Mouse (Mus musculus) lung, embryonic 16.5 days (tissue): Measurements from ENCODE around the gene Apbb1ip. TPM values are rescaled to one million over a fixed set of nuclear protein-coding genes. Genes with fewer than 3 reads are reported as not detected.
"Not testable (repeated sequence)": the region's sequence is repeated elsewhere in the genome, so short reads cannot be mapped to it uniquely, and the experiment has no call there.

Experiments used
- ATAC-seq: fragments of 200-750 bp; cut with Nextera tagmentation; 2 replicates; pipeline ENCODE4 v1.8.0; 2017; ENCODE audit warnings: low read depth, mild to moderate bottlenecking, moderate library complexity
- H3K27ac ChIP-seq: fragments of 300-500 bp; sonication (generic); 2 replicates; pipeline ENCODE4 v1.5.1; 2014; ENCODE audit warnings: mild to moderate bottlenecking, control low read depth, low read length
- H3K27me3 ChIP-seq: fragments of 300-500 bp; sonication (generic); 2 replicates; pipeline ENCODE4 v1.6.1; 2014; ENCODE audit warnings: low read depth, low read length, mixed read lengths; ENCODE audit not compliant: control insufficient read depth, insufficient read depth
- H3K36me3 ChIP-seq: fragments of 300-500 bp; sonication (generic); 2 replicates; pipeline ENCODE4 v1.6.1; 2014; ENCODE audit warnings: low read length; ENCODE audit not compliant: control insufficient read depth, insufficient read depth
- H3K4me1 ChIP-seq: fragments of 300-500 bp; sonication (generic); replicated peaks from 2 replicates; pipeline ENCODE4 v1.6.1; 2014; ENCODE audit warnings: low read length, mixed read lengths; ENCODE audit not compliant: control insufficient read depth, insufficient read depth
- H3K4me2 ChIP-seq: fragments of 300-500 bp; sonication (generic); 2 replicates; pipeline ENCODE4 v1.6.1; 2014; ENCODE audit warnings: low read depth, low read length, control low read depth
- H3K4me3 ChIP-seq: fragments of 300-500 bp; sonication (generic); 2 replicates; pipeline ENCODE4 v1.5.1; 2014; ENCODE audit warnings: mild to moderate bottlenecking, low read length, control low read depth
- H3K9ac ChIP-seq: fragments of 300-500 bp; sonication (generic); 2 replicates; pipeline ENCODE4 v1.6.1; 2014; ENCODE audit warnings: low read length, control low read depth
- H3K9me3 ChIP-seq: fragments of 300-500 bp; sonication (generic); 2 replicates; pipeline ENCODE4 v1.6.1; 2016; ENCODE audit warnings: low read length; ENCODE audit not compliant: control insufficient read depth
- WGBS: fragments of 180-500 bp; shearing (Covaris S2); extraction: QIAGEN DNeasy Blood & Tissue Kit; methylation state at CpG from one replicate; pipeline ENCODE4 v1.1.7; 2014; 5-methylcytosine and 5-hydroxymethylcytosine counted together
- polyA plus RNA-seq: library from polyadenylated mRNA; unstranded; fragments of >200 nt; fragmentation: Nextera tagmentation; extraction: Ambion mirVana; gene quantifications from 2 replicates; pipeline ENCODE4 v1.2.1, GENCODE M21; 2015

The Apbb1ip gene
- polyA plus RNA-seq, 1 experiment from 2014 or later: 1.6 TPM

DNA sequence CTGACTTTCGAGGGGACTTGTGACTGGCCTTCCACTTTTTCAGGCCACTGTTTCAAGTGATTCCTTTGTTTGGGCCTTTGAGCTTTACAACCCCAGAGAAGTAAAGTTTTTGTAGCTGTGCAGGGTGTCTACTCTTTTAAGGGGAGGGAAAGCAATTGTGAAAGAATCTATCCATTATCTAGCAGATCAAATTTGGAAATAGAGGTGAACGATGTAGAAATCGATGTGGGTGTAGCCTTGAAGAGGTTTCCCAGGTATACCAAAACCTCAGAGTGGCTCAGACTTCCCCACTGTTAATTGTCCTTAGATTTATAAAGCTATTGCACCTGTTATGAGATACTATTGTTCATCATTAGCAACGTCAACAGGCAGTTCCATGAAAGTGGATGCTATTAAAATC is 71.6 kb downstream of the Apbb1ip start:
- H3K27me3 ChIP-seq: no peaks in the 10 kb centered on the region
- H3K9me3 ChIP-seq: no peaks in the 10 kb centered on the region
- no peak for ATAC-seq
- 76% methylated on average over 4 of the region's 4 CpGs for WGBS
- no peak overlapping the region for H3K27ac ChIP-seq
- H3K4me2 ChIP-seq: no peak overlapping the region
- no peaks in the 10 kb centered on the region for H3K36me3 ChIP-seq
- H3K4me1 ChIP-seq: no peaks in the 10 kb centered on the region
- no peak overlapping the region for H3K9ac ChIP-seq
- no peak overlapping the region for H3K4me3 ChIP-seq

DNA sequence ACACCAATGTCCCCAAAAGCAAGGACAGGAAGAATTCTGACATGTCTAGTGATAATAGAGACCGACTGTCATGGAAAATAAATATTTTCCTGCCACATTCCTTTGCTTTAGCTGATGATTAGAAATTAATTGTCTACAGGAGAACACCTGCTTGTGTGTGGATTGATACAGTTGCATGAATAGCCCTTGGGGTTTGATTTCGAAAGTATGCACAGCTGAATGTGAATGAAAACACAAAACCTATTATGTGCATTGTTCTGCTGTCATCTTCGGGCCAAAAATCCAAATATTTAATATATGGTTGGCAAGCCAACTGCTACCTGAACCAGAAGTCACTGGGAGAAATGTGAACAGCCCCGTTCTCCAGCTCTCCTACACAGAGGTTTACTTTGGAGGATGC is 78.0 kb downstream of the Apbb1ip start:
- Histone ChIP-seq H3K9ac (no peak overlapping the region), H3K27ac (no peak overlapping the region), H3K9me3 (no peaks in the 10 kb centered on the region), H3K4me1 (no peaks in the 10 kb centered on the region), H3K27me3 (no peaks in the 10 kb centered on the region), H3K36me3 (no peaks in the 10 kb centered on the region), H3K4me2 (no peak overlapping the region), H3K4me3 (no peak overlapping the region)
- WGBS: 67% methylated on average over 4 of the region's 4 CpGs
- no peak for ATAC-seq

DNA sequence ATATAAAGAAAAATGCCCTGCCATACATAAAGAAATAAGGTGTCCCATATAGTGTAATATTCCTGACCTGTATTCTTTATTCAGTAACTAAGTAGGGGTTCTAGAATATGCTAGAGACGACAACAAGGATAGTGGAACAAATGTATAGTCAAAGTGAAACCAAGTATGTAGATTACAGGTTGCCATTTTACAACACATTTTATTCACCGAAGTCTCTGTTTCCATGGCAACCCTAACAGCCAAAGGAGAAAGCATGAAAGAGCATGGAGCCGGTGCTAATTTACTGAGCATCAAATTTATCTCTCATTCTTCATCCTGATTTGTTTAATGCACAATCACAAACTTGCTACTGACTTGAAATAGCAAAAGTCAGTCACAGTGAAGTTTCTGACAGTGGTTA is 83.6 kb downstream of the Apbb1ip start:
- Histone ChIP-seq H3K9me3 (no peaks in the 10 kb centered on the region), H3K4me3 (no peak overlapping the region), H3K4me1 (no peaks in the 10 kb centered on the region), H3K36me3 (no peaks in the 10 kb centered on the region), H3K4me2 (no peak overlapping the region), H3K27ac (no peak overlapping the region), H3K27me3 (no peaks in the 10 kb centered on the region), H3K9ac (no peak overlapping the region)
- ATAC-seq: no peak
- WGBS: 66% methylated on average over 3 of the region's 3 CpGs

DNA sequence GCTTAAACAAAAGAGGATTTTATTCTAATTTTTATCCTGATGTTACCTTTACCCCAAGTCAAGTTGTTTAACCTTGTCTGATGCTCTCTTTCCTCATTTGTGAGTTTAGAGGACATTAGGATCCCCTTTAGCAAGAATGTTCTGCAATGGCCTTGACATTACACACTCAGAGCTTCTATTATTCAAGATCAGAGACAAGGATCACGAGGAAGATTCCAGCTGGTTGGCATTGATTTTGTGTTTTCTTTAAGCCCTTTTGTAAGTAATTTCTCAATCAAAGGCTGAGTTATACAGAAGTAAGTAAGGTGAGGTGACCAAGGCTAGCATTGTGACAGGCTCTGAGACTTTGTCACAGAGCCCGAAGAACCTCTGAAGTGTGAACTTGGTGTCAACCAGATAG is 88.3 kb downstream of the Apbb1ip start:
- Histone ChIP-seq H3K27ac (no peak overlapping the region), H3K9me3 (no peaks in the 10 kb centered on the region), H3K36me3 (no peaks in the 10 kb centered on the region), H3K27me3 (no peaks in the 10 kb centered on the region), H3K4me3 (no peak overlapping the region), H3K4me2 (no peak overlapping the region), H3K9ac (no peak overlapping the region), H3K4me1 (no peaks in the 10 kb centered on the region)
- ATAC-seq: no peak
- WGBS: 70% methylated on average over 2 of the region's 2 CpGs

DNA sequence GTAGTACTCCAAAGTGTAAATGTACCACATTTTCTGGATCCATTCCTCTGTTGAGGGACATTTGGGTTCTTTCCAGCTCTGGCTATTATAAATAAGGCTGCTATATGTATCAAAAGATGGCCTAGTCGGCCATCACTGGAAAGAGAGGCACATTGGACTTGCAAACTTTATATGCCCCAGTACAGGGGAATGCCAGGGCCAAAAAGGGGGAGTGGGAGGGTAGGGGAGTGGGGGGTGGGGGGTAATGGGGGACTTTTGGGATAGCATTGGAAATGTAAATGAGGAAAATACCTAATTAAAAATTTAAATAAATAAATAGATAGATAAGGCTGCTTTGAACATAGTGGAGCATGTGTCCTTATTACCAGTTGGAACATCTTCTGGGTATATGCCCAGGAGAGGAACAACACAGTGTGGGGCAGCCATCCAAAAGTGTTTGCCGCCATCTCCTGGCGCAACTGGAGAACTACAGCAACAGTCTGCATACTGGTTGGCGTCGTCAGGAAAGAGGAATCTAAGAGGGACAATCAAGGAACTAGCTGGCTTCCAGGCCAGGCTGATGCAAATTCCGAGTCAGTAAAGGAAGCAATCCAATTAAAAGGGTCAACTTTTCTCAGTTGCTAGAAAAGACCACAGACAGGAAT is 90.6 kb downstream of the Apbb1ip start:
- not testable (repeated sequence) for H3K9me3 ChIP-seq, H3K9ac ChIP-seq, H3K27ac ChIP-seq, H3K4me3 ChIP-seq, H3K27me3 ChIP-seq, H3K36me3 ChIP-seq, H3K4me2 ChIP-seq, H3K4me1 ChIP-seq
- peak; percentile 82 for ATAC-seq
- 2% methylated on average over 6 of the region's 6 CpGs for WGBS

DNA sequence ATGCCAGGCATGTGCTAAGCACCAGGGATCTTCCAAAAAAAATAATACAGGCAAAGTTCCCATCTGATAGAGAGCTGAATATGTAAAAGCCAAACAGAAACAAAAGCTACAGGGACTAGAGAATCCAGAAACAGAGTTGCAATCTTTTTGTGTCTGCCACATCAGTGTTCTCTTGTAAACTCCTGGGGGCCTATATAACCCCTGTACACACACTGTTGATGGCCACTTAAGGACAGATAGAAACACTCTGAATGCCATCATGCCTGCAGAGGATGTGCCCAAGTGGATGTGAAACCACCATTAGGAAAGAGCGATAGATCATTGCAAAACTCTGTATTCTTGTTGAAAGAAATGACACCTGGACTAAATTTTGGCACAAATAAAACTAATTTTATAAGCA is 91.9 kb downstream of the Apbb1ip start:
- ATAC-seq: no peak
- no peak overlapping the region for H3K27ac ChIP-seq
- no peaks in the 10 kb centered on the region for H3K9me3 ChIP-seq
- no peak overlapping the region for H3K4me3 ChIP-seq
- no peak overlapping the region for H3K4me2 ChIP-seq
- WGBS: 87% methylated on average over 1 of the region's 1 CpGs
- no peak overlapping the region for H3K9ac ChIP-seq
- no peaks in the 10 kb centered on the region for H3K27me3 ChIP-seq
- no peaks in the 10 kb centered on the region for H3K4me1 ChIP-seq
- H3K36me3 ChIP-seq: no peaks in the 10 kb centered on the region

DNA sequence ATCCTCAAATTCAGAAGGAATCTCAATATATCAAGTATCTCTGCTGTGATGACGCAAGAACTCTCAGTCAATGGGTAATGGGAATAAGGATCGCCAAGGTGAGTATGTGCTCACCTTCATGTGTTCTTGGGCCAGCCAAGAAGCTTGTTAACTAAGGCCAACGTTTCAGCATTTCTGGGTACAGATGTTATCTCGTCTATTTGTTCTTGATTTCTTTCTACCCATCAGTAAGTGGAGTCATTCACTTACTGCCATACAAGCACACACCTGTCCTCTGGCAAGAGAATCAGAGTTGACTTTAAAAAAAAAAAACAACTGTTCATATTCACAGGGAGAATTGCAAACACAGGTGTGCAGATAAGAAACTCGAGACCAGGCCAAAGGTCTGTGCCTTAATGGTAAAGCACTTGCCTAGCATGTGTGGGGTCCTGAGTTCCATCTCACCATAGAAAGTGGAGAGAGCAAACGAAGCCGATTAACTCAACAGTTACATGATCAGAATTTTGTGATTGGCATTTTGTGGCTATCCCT is 93.1 kb downstream of the Apbb1ip start:
- Histone ChIP-seq H3K4me2 (no peak overlapping the region), H3K4me1 (no peaks in the 10 kb centered on the region), H3K4me3 (no peak overlapping the region), H3K9ac (no peak overlapping the region), H3K9me3 (no peaks in the 10 kb centered on the region), H3K27me3 (no peaks in the 10 kb centered on the region), H3K27ac (no peak overlapping the region), H3K36me3 (no peaks in the 10 kb centered on the region)
- ATAC-seq: no peak
- WGBS: 59% methylated on average over 7 of the region's 7 CpGs

DNA sequence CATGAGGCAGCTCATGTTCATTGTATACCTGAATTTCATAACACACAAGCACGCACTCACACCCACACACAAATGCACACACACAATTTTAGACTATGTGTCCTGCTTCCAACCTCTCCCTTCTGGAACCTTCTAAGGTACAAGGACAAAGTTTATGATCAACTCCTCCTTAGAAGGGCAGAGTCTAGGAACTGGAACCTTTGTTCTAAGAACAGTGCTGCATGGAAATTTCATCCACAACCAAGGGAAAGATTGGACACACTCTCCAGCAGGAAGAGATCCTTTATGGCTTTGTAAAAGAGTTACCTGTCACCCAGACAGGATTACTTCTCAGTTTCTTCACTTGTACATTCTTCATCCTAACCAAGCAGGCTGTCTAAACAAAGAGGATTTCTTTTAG is 99.3 kb downstream of the Apbb1ip start:
- Histone ChIP-seq H3K9ac (no peak overlapping the region), H3K36me3 (no peaks in the 10 kb centered on the region), H3K4me2 (no peak overlapping the region), H3K27me3 (no peaks in the 10 kb centered on the region), H3K4me1 (no peaks in the 10 kb centered on the region), H3K9me3 (no peaks in the 10 kb centered on the region), H3K4me3 (no peak overlapping the region), H3K27ac (no peak overlapping the region)
- no peak for ATAC-seq
- WGBS: 74% methylated on average over 1 of the region's 1 CpGs

DNA sequence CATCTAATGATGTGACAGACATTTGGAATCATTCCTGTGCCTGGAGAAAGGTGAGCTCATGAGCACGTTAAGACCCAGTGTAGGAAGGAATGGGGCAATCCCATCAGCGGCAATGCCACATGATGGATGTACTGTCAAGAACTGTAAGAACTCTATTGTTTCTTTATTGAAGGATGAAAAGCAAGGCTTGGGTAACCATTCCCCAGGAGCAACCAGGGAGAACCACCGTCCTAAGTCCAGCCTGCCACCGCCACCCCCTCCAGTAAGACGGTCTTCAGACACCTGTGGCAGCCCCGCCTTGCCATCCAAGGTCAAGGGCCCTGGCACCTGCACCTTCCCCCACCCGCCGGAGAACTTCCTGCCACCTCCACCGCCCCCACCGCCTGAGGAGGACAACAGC is 100.7 kb downstream of the Apbb1ip start:
- no peaks in the 10 kb centered on the region for H3K4me1 ChIP-seq
- no peak overlapping the region for H3K27ac ChIP-seq
- no peak overlapping the region for H3K4me3 ChIP-seq
- WGBS: 42% methylated on average over 10 of the region's 10 CpGs
- H3K36me3 ChIP-seq: no peaks in the 10 kb centered on the region
- ATAC-seq: no peak
- no peaks in the 10 kb centered on the region for H3K9me3 ChIP-seq
- no peaks in the 10 kb centered on the region for H3K27me3 ChIP-seq
- no peak overlapping the region for H3K9ac ChIP-seq
- H3K4me2 ChIP-seq: no peak overlapping the region

DNA sequence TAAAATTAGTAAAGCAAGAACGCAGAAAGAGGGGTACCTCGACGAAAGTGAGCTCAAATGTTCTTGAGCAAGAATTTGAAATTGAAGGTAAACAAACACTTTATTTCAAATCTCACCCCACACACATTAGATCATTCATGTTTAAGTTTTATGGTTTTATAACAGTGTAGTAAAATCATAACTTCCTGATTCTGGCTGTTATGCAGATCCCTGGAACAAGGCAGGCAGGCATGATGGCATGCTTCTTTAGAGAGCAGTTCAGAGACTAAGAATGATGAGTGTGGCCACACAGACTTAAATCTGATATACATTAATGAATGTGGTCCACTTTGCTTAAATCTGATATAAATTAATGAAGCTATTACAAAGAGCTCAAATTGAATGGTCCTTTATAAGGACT is 102.7 kb downstream of the Apbb1ip start:
- WGBS: 82% methylated on average over 3 of the region's 3 CpGs
- Histone ChIP-seq H3K27me3 (no peaks in the 10 kb centered on the region), H3K9me3 (no peaks in the 10 kb centered on the region), H3K4me2 (no peak overlapping the region), H3K9ac (no peak overlapping the region), H3K4me3 (no peak overlapping the region), H3K36me3 (no peaks in the 10 kb centered on the region), H3K27ac (no peak overlapping the region), H3K4me1 (no peaks in the 10 kb centered on the region)
- ATAC-seq: no peak
